ENCODE assay signal across 17 mouse cellular contexts in genomic region chr14:87110634-87111033, GRCm38 (mm10).
"Had no signal": no experiment of that assay in that cellular context is flagged by ENCODE, and none has a peak within 500 bp of the region (broad histone marks: within the 10 kb centered on the region; RNA-seq: fewer than 3 reads in every experiment).

No protein-coding gene starts in this region.

- H3K9ac ChIP-seq: limb, embryonic 12.5 days; liver, embryonic 13.5 days; liver, postnatal 0 days; lung, embryonic 15.5 days; midbrain, embryonic 13.5 days; neural tube, embryonic 15.5 days; stomach, embryonic 15.5 days had no signal

- H3K27me3 ChIP-seq: limb, embryonic 12.5 days; liver, embryonic 13.5 days; lung, embryonic 15.5 days; midbrain, embryonic 13.5 days; neural tube, embryonic 15.5 days; stomach, embryonic 15.5 days had no signal

- H3K4me3 ChIP-seq: limb, embryonic 12.5 days; liver, embryonic 13.5 days; lung, embryonic 15.5 days; midbrain, embryonic 13.5 days; myocyte; neural tube, embryonic 15.5 days; stomach, embryonic 15.5 days had no signal

- H3K36me3 ChIP-seq: limb, embryonic 12.5 days; lung, embryonic 15.5 days; midbrain, embryonic 13.5 days; neural tube, embryonic 15.5 days; stomach, embryonic 15.5 days had no signal

- ATAC-seq: liver, postnatal 0 days; midbrain, embryonic 13.5 days had no signal

- H3K9me3 ChIP-seq: limb, embryonic 12.5 days; liver, embryonic 13.5 days; lung, embryonic 15.5 days; midbrain, embryonic 13.5 days; neural tube, embryonic 15.5 days; stomach, embryonic 15.5 days had no signal

- DNase-seq: kidney, adult 9 months; kidney, postnatal 36 days; liver; liver, embryonic 13.5 days; liver, postnatal 0 days; lung, postnatal 14 days; right cerebral cortex, postnatal 14 days; thymus, adult 2 months; thymus, postnatal 36 days had no signal

- H3K27ac ChIP-seq: kidney, postnatal 0 days; limb, embryonic 12.5 days; liver, embryonic 13.5 days; lung, embryonic 15.5 days; macrophage; midbrain, embryonic 13.5 days; neural tube, embryonic 15.5 days; stomach, embryonic 15.5 days had no signal

- H3K4me2 ChIP-seq: limb, embryonic 12.5 days; liver, embryonic 13.5 days; lung, embryonic 15.5 days; midbrain, embryonic 13.5 days; neural tube, embryonic 15.5 days; stomach, embryonic 15.5 days had no signal

- H3K4me1 ChIP-seq: lung, embryonic 15.5 days; midbrain, embryonic 13.5 days; neural tube, embryonic 15.5 days; stomach, embryonic 15.5 days had no signal
